Mouse (Mus musculus) neural tube, embryonic 12.5 days (tissue): ENCODE measurements around the gene Xpnpep1. TPM values are rescaled to one million over a fixed set of nuclear protein-coding genes. Genes with fewer than 3 reads are reported as not detected.

ENCODE experiments used
- ATAC-seq: fragments of 200-750 bp; cut with Nextera tagmentation; 2 replicates; pipeline ENCODE4 v1.8.0; 2017; ENCODE audit warnings: low read depth, mild to moderate bottlenecking, moderate TSS enrichment, moderate library complexity; ENCODE audit not compliant: low FRiP score
- H3K27ac ChIP-seq: fragments of 300-500 bp; sonication (generic); 2 replicates; pipeline ENCODE4 v1.5.1; 2016
- H3K27me3 ChIP-seq: fragments of 300-500 bp; sonication (generic); replicated peaks from 2 replicates; pipeline ENCODE4 v1.6.1; 2016; ENCODE audit warnings: mild to moderate bottlenecking
- H3K36me3 ChIP-seq: fragments of 300-500 bp; sonication (generic); 2 replicates; pipeline ENCODE4 v1.6.1; 2016; ENCODE audit warnings: mild to moderate bottlenecking
- H3K4me1 ChIP-seq: fragments of 300-500 bp; sonication (generic); 2 replicates; pipeline ENCODE4 v1.6.1; 2016
- H3K4me2 ChIP-seq: fragments of 300-500 bp; sonication (generic); replicated peaks from 2 replicates; pipeline ENCODE4 v1.6.1; 2016; ENCODE audit warnings: mild to moderate bottlenecking
- H3K4me3 ChIP-seq: fragments of 300-500 bp; sonication (generic); 2 replicates; pipeline ENCODE4 v1.5.1; 2016
- H3K9ac ChIP-seq: fragments of 300-500 bp; sonication (generic); 2 replicates; pipeline ENCODE4 v1.6.1; 2016; ENCODE audit warnings: mild to moderate bottlenecking
- H3K9me3 ChIP-seq: fragments of 300-500 bp; sonication (generic); 2 replicates; pipeline ENCODE4 v1.6.1; 2016; ENCODE audit warnings: mild to moderate bottlenecking
- WGBS: fragments of 180-500 bp; shearing (Covaris S2); methylation state at CpG from one replicate; pipeline ENCODE4 v1.1.7; 2016; 5-methylcytosine and 5-hydroxymethylcytosine counted together
- microRNA-seq: library from miRNA; unstranded; fragments of <30 nt; microRNA quantifications from one replicate; pipeline ENCODE4, GENCODE M21; 2017
- polyA plus RNA-seq: library from polyadenylated mRNA; unstranded; fragments of >200 nt; fragmentation: Nextera tagmentation; extraction: Ambion mirVana; gene quantifications from 2 replicates; pipeline ENCODE4 v1.2.1, GENCODE M21; 2016

Gene Xpnpep1
- polyA plus RNA-seq, 1 experiment from 2014 or later: 153 TPM

DNA sequence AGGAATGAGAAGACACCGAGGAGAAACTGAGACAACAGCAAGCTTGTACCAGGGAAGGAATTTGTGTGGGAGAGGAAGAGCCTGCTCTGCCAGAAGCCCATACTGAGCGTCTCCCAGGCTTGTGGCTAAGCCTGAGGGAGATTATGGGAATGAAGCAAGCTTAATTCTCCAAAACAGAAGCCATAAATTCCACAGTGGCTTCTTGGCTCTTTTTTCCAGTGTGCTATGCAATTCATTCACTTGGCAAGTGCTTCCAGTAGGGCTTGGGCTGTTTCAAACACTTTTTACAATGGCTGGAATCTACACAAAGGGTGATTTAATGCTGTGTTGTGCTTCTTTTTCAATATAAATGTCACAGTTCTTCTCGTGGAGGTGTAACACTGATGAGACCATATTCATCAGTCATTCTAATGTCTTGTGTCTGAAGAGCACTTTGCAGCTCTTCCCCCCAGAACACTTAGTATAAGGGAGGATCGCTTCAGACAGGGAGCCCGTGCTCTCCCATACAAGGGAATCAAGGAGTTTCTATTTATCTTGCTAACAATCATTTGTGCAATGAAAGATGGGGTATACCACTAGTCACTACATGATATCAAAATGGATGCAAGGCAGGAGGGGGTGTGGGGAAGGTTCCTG, 148.1 kb downstream of the Xpnpep1 start:
- no peak overlapping the region for H3K4me2 ChIP-seq
- H3K27me3 ChIP-seq: no peaks in the 10 kb centered on the region
- no peak overlapping the region for H3K27ac ChIP-seq
- no peak overlapping the region for H3K4me3 ChIP-seq
- no peaks in the 10 kb centered on the region for H3K9me3 ChIP-seq
- H3K36me3 ChIP-seq: no peaks in the 10 kb centered on the region
- no peaks in the 10 kb centered on the region for H3K4me1 ChIP-seq
- H3K9ac ChIP-seq: no peak overlapping the region
- WGBS: 32% methylated on average over 5 of the region's 5 CpGs
- peak; percentile 68; the same call in 1 of the 2 replicates for ATAC-seq

Small RNA genes lying within 50 kb of the gene (microRNA-seq; reads per million reads assigned to microRNA genes)
- not detected for gene Mir6407

Other genes starting within 250 kb of the Xpnpep1 start
- 44.8 and 45.9 TPM in 2 replicates for gene Add3, start 100.2 kb upstream of the Xpnpep1 start, polyA plus RNA-seq